Mouse (Mus musculus): ENCODE results near the gene Phldb3. TPM values are rescaled to one million over a fixed set of nuclear protein-coding genes. Genes with fewer than 3 reads are reported as not detected.

Phldb3 gene
- polyA plus RNA-seq, 1 experiment from 2014 or later: 0.20 TPM

DNA sequence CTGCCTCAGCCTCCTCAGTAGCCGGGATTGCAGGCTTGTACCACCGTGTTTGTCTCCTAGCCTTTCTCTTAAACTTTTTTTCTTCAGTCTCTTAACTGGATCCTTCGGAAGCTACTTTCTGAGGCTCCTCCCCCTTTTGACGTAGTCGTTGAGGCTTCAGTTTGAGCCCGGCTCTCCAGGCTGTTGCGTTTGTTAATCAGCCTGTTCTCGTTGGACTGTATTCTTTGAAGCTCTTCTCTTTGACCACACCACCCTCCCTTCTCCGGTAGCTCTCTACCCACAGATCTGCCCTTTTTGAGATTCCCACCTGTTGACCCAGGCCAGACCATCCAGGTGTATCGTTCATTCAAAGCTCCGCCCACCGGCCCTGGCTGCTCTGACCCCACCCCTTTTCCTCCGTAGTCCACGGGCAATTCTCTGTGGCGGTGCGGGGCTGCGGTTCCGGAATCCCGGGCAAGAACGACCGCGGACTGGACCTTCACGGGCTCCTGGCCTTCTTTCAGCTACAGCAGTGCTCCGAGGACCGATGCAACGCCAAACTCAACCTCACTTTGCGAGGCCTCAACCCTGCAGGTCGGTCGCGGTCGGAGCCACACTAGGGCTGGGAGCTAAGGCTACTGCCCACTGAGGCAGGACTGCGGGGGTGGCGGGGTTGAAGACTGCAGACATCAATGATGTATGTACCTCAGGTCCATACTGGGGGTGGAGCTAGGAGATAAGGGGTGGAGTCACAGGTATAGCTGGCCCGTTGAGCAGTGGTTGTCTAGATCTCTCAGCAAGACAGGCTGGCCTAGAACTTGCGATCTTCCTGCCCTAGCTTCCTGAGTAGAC lies 27.7 kb downstream of the Phldb3 start:
- WGBS: 2% methylated on average over 35 of the region's 35 CpGs
- no peak for ATAC-seq (ENCODE audit: insufficient number of reproducible peaks, insufficient read depth, low FRiP score, low TSS enrichment)
- no peaks in the 10 kb centered on the region for H3K9me3 ChIP-seq
- H3K9ac ChIP-seq: no peak overlapping the region
- no peak overlapping the region for H3K27ac ChIP-seq
- peak overlapping the region; percentile 42 for H3K4me3 ChIP-seq
- H3K27me3 ChIP-seq: peaks cover 53% of the 10 kb centered on the region
- H3K4me1 ChIP-seq: peaks cover 17% of the 10 kb centered on the region
- H3K36me3 ChIP-seq: no peaks in the 10 kb centered on the region
- peak overlapping the region; percentile 69 for H3K4me2 ChIP-seq (replicated peaks)

DNA sequence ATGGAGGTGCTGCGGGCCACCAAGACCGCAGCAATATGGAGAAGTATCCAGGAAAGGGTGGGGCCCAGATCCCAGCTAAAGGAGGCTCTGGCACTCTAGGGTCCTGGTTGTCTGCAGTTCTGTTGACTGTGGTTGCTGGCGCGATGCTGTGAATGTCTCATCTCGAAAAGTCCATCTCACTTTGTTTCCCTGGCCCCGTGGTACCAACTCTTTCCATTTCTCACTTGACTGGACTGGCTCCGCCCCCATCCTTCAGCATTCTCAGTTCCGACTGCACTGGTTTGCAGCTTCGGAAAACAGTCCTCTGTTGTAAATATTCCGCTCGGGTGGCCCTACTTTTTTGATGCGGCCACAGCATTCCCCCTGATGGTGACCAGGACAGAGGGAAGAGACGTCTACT lies 29.9 kb downstream of the Phldb3 start:
- H3K27me3 ChIP-seq: peaks cover 52% of the 10 kb centered on the region
- no peak overlapping the region for H3K27ac ChIP-seq
- no peaks in the 10 kb centered on the region for H3K36me3 ChIP-seq
- peaks cover 17% of the 10 kb centered on the region for H3K4me1 ChIP-seq
- no peak overlapping the region for H3K4me3 ChIP-seq
- no peak overlapping the region for H3K9ac ChIP-seq
- no peak overlapping the region for H3K4me2 ChIP-seq (replicated peaks)
- WGBS: 65% methylated on average over 13 of the region's 13 CpGs
- no peaks in the 10 kb centered on the region for H3K9me3 ChIP-seq
- ATAC-seq (ENCODE audit: insufficient number of reproducible peaks, insufficient read depth, low FRiP score, low TSS enrichment): no peak

DNA sequence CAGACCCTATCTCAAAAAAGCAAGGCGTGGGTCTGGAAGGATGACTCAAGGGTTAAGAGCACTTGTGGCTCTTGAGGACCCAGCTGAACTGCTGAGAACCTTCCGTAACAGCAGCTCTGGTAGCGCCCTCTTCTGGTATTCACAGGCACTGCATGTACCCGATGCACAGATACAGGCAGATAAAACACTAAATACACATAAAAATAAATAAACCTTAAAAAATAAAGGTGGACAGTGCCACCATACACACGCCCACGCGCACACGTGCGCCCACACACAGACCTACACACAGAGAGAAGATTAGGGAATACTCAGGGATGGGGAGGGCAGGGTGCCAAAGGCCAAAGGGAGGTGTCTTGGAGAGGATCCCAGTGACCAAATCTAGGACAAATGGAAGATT lies 31.9 kb downstream of the Phldb3 start:
- Histone ChIP-seq H3K4me3 (no peak overlapping the region), H3K27me3 (peaks cover 37% of the 10 kb centered on the region), H3K9me3 (no peaks in the 10 kb centered on the region), H3K27ac (no peak overlapping the region), H3K36me3 (no peaks in the 10 kb centered on the region), H3K4me2 (replicated peaks) (no peak overlapping the region), H3K4me1 (peaks cover 7% of the 10 kb centered on the region), H3K9ac (no peak overlapping the region)
- 6% methylated on average over 9 of the region's 9 CpGs for WGBS
- ATAC-seq (ENCODE audit: insufficient number of reproducible peaks, insufficient read depth, low FRiP score, low TSS enrichment): no peak

DNA sequence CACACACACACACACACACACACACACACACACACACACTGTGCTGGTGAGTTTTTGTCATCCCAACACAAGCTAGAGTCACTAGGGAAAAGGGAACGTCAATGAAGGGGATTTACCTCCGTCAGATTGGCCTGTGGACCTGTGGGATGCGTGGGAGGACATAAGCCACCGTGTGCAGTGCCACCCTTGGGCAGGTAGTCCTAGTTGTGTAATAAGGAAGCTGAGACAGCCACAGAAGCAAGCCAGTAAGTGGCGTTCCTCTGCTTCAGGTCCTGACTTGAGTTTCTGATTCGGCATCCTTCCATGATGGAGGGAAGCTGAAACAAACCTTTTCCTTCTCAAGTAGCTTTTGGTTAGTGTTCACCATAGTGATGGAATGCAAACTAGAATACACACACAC lies 33.9 kb downstream of the Phldb3 start:
- Histone ChIP-seq H3K36me3 (no peaks in the 10 kb centered on the region), H3K4me1 (no peaks in the 10 kb centered on the region), H3K9me3 (no peaks in the 10 kb centered on the region), H3K27ac (no peak overlapping the region), H3K9ac (no peak overlapping the region), H3K4me2 (replicated peaks) (no peak overlapping the region), H3K27me3 (peaks cover 17% of the 10 kb centered on the region), H3K4me3 (no peak overlapping the region)
- WGBS: 86% methylated on average over 6 of the region's 6 CpGs
- ATAC-seq (ENCODE audit: insufficient number of reproducible peaks, insufficient read depth, low FRiP score, low TSS enrichment): no peak

DNA sequence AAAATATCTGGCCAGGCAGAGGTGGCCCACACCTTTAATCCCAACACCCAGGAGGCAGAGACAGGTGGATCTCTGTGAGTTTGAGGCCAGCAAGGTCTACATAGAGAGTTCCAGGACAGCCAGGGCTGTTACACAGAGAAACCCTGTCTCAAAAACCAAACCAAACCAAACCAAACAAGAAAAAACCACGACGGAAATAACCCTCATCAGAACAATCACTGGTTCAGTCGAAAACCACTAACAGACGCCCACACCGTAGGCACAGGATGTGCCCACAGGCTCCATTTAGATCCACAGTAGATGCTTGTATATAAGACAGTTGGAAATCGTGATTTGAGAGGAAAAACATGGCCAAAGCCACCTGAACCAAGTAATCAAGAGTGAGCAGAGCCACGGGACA lies 34.4 kb downstream of the Phldb3 start:
- Histone ChIP-seq H3K9ac (no peak overlapping the region), H3K4me2 (replicated peaks) (no peak overlapping the region), H3K9me3 (no peaks in the 10 kb centered on the region), H3K4me3 (no peak overlapping the region), H3K4me1 (no peaks in the 10 kb centered on the region), H3K36me3 (no peaks in the 10 kb centered on the region), H3K27me3 (peaks cover 12% of the 10 kb centered on the region), H3K27ac (no peak overlapping the region)
- no peak for ATAC-seq (ENCODE audit: insufficient number of reproducible peaks, insufficient read depth, low FRiP score, low TSS enrichment)
- WGBS: 72% methylated on average over 7 of the region's 7 CpGs

DNA sequence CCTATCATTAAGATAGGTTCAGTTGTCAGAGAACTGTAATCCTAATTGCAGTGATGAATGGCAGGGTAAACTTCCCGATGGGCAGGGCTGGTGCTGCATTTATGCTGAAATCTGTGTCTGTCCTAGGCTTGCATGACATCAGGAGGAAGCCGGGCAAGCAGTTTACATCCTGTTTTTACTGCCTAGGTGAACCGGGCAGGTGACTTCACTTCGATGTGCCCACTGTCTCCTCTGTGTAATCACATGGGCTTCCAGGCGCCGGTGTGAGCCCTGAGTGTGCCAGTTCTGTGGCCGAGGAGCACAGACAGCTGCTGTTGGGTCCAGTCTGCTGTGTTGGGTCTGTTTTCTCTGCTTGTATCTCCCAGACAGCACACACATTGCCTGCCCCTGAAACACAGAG lies 35.9 kb downstream of the Phldb3 start:
- Histone ChIP-seq H3K27me3 (0 out of 2 replicates have a peak, but pooled peaks cover 4% of the 10 kb centered on the region), H3K9ac (no peak overlapping the region), H3K4me3 (no peak overlapping the region), H3K4me1 (no peaks in the 10 kb centered on the region), H3K9me3 (no peaks in the 10 kb centered on the region), H3K36me3 (no peaks in the 10 kb centered on the region), H3K4me2 (replicated peaks) (no peak overlapping the region), H3K27ac (no peak overlapping the region)
- no peak for ATAC-seq (ENCODE audit: insufficient number of reproducible peaks, insufficient read depth, low FRiP score, low TSS enrichment)
- 82% methylated on average over 7 of the region's 7 CpGs for WGBS

DNA sequence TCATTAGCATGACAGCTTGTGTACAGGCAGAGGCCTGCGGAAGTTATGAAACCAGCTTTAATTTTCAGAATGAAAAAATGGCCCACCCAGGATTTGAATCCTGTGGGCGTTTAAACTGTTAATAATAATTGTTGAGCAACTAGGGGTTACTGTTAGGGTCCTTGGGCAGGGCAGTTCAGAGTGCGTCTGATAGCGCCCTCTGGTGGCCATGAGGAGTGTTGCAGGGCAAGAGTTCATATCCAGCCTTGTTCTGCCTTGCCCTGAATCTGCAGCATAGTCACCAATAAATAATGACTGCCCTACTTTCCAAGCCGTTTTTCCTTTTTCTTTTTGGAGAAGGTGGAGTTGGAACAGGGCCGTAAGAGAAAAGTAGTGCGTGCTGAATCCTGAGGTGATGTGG lies 43.1 kb downstream of the Phldb3 start:
- no peaks in the 10 kb centered on the region for H3K9me3 ChIP-seq
- H3K9ac ChIP-seq: no peak overlapping the region
- no peaks in the 10 kb centered on the region for H3K36me3 ChIP-seq
- H3K4me1 ChIP-seq: no peaks in the 10 kb centered on the region
- ATAC-seq (ENCODE audit: insufficient number of reproducible peaks, insufficient read depth, low FRiP score, low TSS enrichment): no peak
- 24% methylated on average over 7 of the region's 7 CpGs for WGBS
- H3K27me3 ChIP-seq: no peaks in the 10 kb centered on the region
- no peak overlapping the region for H3K4me3 ChIP-seq
- no peak overlapping the region for H3K4me2 ChIP-seq (replicated peaks)
- H3K27ac ChIP-seq: no peak overlapping the region

DNA sequence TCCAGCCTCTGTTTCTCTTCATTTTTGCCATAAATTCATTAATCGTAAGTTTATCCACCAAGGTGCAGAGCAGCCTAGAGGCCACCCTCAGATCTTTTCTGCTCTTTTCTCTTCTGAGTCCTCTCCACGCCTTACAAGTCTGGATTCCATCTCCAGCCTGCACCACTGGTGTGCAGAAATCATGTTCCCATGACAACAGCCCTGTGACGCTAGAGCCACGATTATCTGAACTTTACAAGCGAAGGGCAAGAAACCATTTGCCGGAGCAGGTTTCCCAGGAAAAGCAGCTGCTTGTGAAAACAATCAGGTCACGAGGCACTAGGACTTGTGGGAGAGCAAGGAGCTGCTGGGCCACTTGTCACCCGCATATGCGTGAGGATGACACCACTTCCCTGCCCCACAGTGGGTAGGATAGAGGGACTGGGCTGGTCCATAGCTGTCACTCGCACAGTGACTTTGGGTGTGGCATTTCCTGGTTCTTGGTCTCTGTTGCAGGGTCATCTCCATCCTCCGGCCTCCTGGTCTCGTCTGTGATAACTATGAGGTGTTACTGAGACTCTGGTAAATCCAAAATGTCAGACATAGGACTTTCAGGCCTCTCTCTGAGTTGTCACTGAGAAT lies 49.3 kb downstream of the Phldb3 start:
- H3K9ac ChIP-seq: no peak overlapping the region
- H3K4me3 ChIP-seq: no peak overlapping the region
- no peaks in the 10 kb centered on the region for H3K36me3 ChIP-seq
- H3K9me3 ChIP-seq: no peaks in the 10 kb centered on the region
- WGBS: 66% methylated on average over 12 of the region's 12 CpGs
- H3K4me1 ChIP-seq: no peaks in the 10 kb centered on the region; the same call in 1 of the 2 replicates
- H3K27ac ChIP-seq: no peak overlapping the region
- H3K4me2 ChIP-seq (replicated peaks): no peak overlapping the region
- H3K27me3 ChIP-seq: no peaks in the 10 kb centered on the region
- ATAC-seq (ENCODE audit: insufficient number of reproducible peaks, insufficient read depth, low FRiP score, low TSS enrichment): no peak

DNA sequence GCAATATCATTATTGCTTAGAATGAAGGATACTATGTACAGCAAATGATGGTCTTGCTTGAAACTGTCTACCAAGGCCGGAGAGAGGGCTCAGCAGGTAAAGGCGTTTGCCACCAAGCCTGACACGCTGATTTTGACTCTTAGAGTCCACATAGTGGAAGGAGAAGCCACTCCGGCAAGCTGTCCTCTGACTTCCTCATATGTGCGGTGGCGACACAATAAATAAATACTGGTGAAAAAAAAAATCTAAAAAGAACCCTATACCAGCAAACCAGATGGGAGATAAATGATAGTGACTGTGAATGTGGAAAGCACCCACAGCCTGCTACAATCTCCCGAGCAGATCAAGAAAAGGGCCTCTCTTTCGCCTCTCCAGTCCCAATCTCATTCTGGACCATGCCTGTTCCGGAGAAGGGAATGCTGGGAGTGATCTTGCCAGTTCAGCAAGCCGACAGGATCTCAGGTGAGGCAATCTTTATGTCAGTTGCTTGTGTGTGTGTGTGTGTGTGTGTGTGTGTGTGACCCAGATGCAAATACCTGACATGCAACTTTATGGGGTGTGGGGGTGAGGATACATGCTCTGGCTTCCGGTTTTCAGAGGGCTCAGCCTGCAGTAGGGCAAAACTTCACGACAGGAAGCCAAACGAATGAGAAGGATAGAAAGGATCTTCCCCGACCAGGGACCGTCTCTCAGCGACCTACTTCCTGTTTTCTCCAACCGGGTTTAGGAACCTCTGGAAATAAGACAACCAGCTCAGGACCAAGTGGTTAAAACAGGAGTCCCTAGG lies 50.7 kb downstream of the Phldb3 start:
- ATAC-seq (ENCODE audit: insufficient number of reproducible peaks, insufficient read depth, low FRiP score, low TSS enrichment): no peak
- H3K4me1 ChIP-seq: no peaks in the 10 kb centered on the region; the same call in 1 of the 2 replicates
- no peaks in the 10 kb centered on the region for H3K9me3 ChIP-seq
- H3K27ac ChIP-seq: no peak overlapping the region
- no peak overlapping the region for H3K4me3 ChIP-seq
- H3K36me3 ChIP-seq: no peaks in the 10 kb centered on the region
- WGBS: 63% methylated on average over 17 of the region's 17 CpGs
- H3K27me3 ChIP-seq: no peaks in the 10 kb centered on the region
- H3K4me2 ChIP-seq (replicated peaks): no peak overlapping the region
- no peak overlapping the region for H3K9ac ChIP-seq

DNA sequence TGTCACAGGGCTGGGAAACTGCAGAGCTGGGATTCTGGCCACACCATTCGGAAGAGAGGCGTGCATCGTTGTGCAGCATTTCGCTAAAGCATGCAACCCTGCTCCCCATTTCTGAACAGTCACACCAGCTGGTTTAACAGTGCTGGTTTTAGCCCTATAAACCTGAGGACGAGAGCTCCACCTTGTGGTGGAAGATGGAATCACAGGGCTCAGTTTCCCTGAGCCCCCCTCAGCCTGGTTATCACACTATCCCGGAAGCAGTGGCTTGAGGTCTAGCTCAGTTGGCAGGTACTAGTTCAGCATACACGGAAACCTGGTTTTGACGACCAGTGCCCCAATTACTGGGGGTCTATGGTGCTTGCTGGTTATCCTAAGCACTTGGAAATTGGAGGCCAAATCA lies 52.0 kb downstream of the Phldb3 start:
- H3K27ac ChIP-seq: no peak overlapping the region
- no peaks in the 10 kb centered on the region for H3K9me3 ChIP-seq
- no peak overlapping the region for H3K9ac ChIP-seq
- no peaks in the 10 kb centered on the region for H3K36me3 ChIP-seq
- no peaks in the 10 kb centered on the region for H3K27me3 ChIP-seq
- no peak overlapping the region for H3K4me3 ChIP-seq
- no peak for ATAC-seq (ENCODE audit: insufficient number of reproducible peaks, insufficient read depth, low FRiP score, low TSS enrichment)
- WGBS: 12% methylated on average over 8 of the region's 8 CpGs
- no peak overlapping the region for H3K4me2 ChIP-seq (replicated peaks)
- H3K4me1 ChIP-seq: no peaks in the 10 kb centered on the region; the same call in 1 of the 2 replicates

DNA sequence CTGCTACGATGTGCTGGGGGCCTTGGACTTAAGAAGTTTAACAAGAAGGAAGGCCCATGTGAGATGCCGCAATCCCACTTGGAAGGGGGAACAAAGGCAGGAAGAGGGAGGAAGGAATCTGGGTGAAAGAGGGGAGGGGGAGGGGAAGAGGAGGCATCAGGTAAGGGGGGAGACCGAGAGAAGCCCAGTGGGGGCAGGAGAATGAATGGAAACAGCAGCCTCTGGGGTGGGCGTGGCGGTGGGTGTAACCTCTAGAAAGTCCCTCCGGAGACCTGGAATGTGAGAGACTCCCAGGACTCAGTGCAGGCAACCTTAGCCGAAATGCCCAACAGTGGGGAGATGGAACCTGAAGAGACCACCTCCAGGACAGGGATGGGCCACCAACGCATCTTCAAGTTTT lies 53.7 kb downstream of the Phldb3 start:
- H3K27ac ChIP-seq: no peak overlapping the region
- H3K27me3 ChIP-seq: no peaks in the 10 kb centered on the region
- ATAC-seq (ENCODE audit: insufficient number of reproducible peaks, insufficient read depth, low FRiP score, low TSS enrichment): no peak
- no peak overlapping the region for H3K4me2 ChIP-seq (replicated peaks)
- H3K9ac ChIP-seq: no peak overlapping the region
- H3K36me3 ChIP-seq: no peaks in the 10 kb centered on the region
- H3K4me3 ChIP-seq: no peak overlapping the region
- H3K4me1 ChIP-seq: no peaks in the 10 kb centered on the region; the same call in 1 of the 2 replicates
- no peaks in the 10 kb centered on the region for H3K9me3 ChIP-seq
- 37% methylated on average over 8 of the region's 8 CpGs for WGBS

Measured in embryonic facial prominence, embryonic 12.5 days (tissue).